Mouse (Mus musculus) embryo, embryonic 11 days (tissue): ENCODE results near the gene Bfsp2.
A peak's percentile ranks its signal among the peaks of the same experiment; 100 is the strongest.

Experiments used
- DNase-seq: peaks from one replicate; pipeline ENCODE4 v3.0.0-alpha.2; 2015

The Bfsp2 gene

DNA sequence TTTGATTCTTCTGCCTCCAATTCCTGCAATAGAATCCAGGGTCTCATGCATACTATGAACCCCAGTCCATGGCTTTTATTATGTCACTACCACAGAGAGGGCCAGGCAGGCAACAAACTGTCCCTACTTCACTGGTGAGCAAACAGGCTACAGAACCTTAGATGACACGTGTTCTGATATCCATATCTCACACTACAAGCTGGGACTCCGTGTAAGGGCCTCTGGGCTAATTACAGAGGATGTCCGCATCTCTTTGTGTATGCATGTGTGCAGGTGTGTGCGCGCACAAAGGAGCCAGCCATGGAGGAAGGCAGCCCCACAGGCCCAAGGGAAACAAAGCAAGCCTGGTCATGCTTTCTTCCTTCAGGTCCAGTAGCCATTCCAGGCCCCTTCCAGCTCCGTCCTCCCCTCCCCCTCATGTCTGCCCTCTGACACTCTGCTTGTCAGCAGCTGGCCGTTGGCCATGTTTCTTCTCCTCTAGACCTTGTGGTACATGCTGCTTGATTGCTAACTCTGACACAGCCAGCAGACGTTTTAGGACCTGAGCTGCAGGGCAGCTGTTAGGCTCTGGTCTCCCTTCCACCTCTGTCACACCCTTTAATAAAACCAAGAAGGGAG lies 492 bp upstream of the Bfsp2 start:
- DNase-seq: peak; percentile 61

DNA sequence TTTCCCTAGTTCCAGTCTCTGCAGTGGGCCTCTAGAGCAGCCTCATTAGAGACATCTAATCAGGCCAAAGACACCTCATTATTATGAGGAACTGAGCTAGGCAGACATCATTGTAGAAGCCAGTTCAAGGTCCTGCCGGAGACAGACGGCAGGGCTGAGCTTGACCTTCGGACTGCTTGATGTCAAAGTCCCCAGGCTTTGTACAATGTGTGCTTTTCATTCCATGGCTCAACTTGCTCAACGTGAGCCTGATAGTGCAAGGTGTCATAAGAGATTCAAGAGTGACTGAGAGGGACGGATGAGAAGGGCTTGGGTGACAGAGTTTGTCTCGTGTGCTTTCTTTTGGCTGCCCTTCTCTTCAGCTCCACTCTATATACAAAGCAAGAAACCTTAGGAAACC lies 4.8 kb downstream of the Bfsp2 start:
- no peak for DNase-seq

DNA sequence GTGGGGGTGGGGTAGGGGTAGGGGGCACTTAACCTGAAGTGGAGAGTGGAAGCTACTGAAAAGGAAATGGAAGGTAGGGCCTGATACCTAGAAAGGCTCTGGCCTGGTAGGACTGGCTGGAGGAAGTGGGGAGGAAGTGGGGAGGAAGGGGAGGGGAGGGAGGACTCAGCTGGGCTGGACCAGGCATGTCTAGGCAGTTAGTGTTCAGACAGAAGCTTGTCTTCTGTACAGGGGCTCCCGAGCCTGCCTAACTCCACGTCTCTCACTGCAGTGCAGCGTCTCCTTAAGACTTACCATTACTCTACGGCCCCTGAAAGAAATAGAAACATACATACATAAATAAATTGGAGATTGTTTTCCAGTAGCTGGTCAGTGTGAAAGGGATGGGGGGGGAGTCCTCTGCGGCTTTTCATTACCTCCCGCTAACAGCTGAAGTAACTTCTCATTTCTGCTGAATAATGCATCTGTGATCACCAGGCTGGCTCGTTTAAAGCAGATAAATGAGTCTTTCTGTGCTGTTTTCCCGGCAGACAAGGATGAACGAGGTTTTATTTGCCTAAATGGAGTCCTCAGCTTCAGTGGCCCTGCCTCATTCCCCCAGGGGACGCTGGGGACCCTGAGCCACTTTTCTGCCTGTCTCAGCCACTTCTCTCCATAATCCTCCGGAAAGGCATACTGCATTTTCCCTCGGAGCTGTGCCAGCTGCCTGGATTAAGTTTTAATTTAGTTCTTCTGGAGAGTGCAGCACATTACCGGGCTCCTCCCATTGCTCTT lies 6.1 kb downstream of the Bfsp2 start:
- peak; percentile 49 for DNase-seq

DNA sequence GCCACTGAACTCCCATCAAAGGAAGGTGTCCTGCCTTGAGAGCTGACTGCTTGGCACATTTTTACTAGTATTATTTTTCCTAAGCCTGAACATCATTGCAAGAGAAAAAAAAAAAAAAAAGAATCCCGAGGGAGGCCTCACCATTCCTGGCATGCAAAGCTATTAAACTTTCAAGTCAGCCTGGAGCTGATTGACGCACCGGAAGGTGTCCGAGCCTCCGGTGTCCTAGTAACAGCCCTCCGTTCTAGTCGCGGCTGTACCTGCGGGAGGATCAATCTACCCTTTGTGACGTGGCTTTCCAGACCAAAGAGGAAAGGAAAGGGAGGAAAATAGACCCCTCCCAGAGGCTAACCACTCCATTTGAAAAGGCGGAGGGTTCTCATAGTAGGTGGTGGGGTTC lies 8.4 kb downstream of the Bfsp2 start:
- DNase-seq: no peak

- DNase-seq: no peak
These were observed 10.7 kb downstream of the Bfsp2 start for GRCm38 (mm10) chr9:103469516-103469915.

DNA sequence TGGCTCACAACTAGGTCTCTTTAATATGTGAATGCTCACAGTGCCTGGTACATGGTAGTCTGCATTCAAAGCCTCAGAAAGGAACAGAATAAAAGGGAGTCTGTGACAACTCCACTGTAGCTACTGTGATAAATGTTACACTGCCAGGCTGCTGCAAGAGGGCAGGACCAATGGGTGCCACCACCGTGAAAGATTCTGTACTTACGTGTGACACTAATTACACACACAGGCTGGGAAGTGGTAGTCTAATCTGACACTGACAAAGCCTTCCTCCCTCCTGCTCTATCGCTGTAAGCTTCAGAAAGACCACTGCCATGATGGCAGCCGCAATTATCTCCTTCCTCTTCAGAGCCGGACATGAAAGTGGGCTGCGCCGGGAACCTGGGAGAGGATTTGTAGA lies 11.3 kb downstream of the Bfsp2 start:
- DNase-seq: no peak

DNA sequence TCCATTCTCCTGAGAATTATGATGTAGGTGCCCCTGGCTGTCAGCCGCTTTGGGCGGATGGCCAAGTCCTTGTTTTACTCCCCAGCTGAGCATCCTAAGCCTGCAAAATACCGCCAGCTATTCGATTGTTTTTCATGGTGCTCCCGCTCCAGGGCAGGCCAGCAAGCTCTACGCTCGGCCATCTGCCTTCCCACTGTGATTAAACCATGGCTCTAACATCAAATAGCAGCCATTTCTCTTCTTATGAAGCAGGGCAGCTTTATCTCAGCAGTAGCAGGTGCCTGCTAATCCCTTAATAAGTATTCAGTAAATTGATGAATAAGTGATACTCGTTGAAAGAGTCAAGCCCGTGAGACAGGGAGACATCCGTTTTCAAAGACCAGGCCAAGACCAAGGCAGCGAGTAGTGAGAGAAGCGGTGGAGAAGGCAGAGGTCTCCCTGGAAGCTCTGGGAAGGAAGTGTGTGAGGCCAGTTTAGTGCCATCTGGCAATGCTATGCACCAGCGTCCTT lies 14.5 kb downstream of the Bfsp2 start:
- no peak for DNase-seq

GRCm38 (mm10) chr9:103465293-103465692 lies 14.9 kb downstream of the Bfsp2 start:
- no peak for DNase-seq

DNA sequence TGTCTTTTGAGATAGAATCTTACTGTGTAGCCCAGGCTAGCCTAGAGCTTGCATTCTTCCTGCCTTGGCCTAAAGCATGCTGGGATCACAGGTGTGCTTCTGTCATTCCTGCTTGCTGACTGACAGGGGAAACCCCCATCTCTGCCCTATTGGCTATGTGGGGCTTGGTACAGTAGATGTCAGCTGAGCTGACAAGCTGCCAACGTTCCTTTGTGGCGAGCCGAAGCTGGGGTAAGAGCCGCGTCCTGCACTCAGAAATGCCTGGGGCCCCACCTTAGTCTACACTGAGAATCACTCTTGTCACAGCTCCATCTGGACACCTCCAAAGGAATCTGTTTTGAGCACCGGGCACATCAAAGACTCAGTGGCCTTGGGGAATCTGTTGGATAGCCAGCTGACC lies 16.4 kb downstream of the Bfsp2 start:
- DNase-seq: no peak

DNA sequence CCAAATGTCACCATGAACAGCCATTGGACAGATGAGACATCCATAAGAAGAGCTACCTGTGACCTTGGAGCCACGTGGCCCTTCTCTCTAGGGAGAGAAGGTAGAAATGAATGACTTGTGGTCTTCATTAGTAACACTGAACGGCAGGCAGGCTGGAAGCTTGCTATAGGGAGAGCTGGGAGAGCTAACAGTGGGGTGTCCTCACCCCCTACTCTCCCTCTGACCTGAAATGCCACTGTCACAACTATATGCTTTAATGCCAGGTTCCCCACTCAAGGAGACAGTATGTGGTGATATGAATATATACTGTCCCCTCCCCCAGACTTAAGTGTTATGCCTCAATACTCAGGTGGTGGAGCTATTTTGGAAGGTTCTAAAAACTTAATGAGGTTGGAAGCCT lies 20.4 kb downstream of the Bfsp2 start:
- DNase-seq: no peak

DNA sequence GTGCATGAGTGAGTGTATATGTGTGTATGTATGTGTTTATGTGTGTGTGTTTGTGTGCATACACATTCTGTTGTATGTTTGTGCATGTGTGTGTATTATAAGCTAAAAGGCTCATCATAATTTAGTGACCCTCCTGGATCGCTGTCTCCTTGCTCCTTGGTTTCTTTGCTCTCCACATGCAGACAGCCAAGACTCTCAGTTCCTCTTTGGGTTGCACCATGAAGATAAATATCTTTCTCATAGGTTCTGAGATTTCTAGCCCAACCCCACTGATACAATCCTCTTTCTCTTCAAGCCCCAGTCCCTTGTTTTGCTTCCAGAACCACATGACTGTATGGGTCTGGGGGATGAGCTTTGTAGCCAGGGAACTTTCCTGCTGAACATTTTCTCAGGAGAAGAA lies 20.9 kb downstream of the Bfsp2 start:
- no peak for DNase-seq

GRCm38 (mm10) chr9:103449651-103450050 lies 30.6 kb downstream of the Bfsp2 start:
- no peak for DNase-seq

DNA sequence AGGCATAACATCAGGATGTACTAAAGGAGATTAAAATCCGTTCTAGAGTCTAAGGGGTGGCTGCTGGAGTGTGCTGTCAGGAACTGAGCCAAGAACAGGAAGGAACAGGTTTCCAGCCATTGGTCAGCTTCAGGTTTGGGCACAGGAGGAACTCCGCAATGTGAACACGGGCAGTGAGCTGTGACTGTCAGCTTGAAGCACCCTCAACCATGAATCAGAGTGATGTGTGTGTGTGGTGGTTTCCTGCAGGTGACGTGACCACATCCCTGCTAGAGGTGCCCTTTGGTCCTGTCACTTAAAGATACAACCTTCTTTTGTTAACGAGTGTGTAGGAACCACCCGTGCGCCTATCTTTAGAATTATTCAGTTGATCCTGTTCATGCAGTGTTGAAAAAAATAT lies 31.1 kb downstream of the Bfsp2 start:
- no peak for DNase-seq

DNA sequence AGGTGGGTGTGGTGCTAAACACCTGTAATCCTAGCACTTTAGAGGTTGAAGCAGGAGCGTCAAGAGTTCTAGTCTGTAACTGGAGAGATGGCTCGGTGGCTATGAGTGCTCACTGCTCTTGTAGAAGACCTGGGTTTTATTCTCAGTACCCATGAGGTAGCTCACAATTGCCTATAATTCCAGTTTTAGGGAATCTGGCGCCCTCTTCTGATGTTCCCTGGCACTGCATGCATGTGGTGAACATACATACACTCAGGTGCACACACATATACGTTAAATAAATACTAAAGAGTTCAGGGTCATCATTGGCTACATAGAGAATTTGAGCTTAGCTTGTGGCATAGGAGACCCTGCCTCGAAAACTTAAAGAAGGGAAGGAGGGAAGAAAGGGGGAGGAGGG lies 35.6 kb downstream of the Bfsp2 start:
- DNase-seq: no peak

DNA sequence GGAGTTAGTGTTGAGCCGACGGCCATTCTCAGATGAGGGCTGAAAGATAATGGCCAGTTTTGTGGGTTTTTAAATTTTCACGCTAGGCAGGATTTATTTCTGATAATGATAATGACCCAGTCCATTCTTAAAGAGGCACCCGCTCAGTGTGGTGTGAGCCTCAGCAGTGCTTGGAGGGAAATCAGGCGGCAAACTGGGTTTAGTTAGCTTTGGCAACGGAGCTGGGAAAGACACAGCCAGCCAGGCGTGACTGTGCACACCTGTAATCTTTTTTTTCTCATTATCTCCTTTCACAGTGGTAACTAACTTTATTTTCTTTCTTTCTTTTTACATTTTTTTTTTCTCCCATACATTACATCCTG lies 36.4 kb downstream of the Bfsp2 start:
- peak; percentile 24 for DNase-seq

- peak; percentile 66 for DNase-seq
These were observed 36.9 kb downstream of the Bfsp2 start for GRCm38 (mm10) chr9:103443121-103443823.

DNA sequence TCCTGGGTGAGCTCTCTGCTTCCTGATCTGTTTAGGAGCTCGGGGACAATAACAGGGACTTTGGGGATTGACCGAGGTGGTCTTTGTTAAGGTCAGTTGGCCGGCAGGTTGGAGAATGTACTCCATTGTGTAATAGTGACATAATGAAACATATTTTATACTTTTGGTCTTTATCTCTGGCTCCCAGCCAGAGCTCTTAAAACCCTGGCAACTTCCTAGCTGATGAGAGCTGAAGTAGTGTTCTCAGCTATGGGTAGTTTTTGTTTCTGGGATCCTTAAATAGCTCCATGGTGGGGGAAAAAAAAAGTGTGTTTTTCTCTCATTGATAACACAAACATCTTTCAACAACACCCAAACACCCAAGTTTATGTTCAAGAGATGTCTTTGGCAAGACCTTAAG lies 39.6 kb downstream of the Bfsp2 start:
- no peak for DNase-seq

- no peak for DNase-seq
These were observed 43.1 kb downstream of the Bfsp2 start for GRCm38 (mm10) chr9:103437104-103437503.

DNA sequence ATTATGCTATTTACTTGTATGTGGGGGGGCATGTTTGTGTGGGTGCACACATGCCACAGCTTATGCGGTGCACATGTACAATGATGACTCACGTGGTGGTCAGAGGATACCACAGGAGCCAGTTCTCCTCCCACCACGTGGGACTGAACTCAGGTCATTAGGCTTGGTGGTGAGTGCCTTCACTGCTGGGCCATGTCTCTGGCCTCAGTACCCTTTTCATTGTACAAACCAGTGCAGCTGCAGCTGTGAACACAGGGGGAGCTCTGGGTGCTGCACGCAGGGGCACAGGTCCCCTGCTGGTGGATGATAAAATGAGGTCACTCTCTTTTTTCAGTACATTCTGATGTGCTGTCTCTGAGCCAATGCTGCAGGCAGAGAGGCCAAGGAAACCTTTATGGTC lies 46.1 kb downstream of the Bfsp2 start:
- peak; percentile 36 for DNase-seq

DNA sequence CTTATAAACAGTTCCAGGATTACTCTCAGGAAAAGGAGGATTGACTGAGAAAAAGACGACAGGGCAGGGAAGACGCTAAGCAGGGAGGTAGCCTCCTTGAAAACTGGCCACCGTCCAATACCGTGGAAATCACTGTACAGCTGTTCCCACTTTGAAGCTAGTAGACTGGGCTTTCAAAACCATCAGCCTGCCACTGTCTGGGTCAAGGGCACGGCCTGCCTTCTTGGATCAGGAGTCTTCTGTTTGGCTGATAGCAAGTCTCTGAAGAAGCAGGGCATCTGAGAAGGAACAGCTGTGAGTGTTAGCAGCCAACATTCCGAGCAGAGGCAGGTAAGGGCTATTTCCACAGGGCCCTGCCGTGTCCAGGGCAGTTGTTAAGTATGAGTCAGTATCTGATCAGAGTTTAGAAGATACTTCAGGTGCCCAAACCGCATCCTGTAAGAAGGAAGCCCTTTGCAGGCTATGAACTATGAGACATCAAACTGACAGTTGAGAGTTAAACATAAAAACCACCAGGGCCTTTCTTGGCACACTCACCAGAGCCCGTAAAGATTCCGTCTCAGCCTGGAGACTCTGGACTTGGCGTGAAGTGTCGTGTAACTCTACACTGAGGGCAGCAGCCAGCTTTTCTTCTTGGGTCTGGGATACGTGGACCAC lies 48.0 kb downstream of the Bfsp2 start:
- DNase-seq: peak; percentile 25

GRCm38 (mm10) chr9:103431718-103432117 lies 48.5 kb downstream of the Bfsp2 start:
- DNase-seq: no peak

- no peak for DNase-seq
These were observed 49.6 kb downstream of the Bfsp2 start for GRCm38 (mm10) chr9:103430431-103431220.

DNA sequence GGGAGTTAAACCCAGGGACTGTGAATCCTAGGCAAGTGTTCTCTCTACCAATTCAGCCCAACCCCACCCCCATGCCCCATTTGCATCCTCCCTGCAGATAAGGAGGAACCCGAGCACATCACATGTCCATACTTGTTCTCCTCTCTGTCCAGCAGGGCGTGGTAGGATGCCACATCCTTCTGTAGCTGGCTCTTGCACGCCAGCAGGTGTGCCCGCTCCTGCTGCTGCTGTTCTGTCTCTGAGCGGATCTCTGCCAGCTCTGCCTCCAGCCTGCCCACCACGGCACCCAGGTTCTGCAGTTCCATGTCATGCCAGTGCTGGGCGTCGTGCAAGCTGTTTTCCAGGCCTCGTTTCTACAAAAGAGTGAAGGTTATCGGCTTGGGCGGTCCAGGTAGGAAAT lies 53.8 kb downstream of the Bfsp2 start:
- no peak for DNase-seq
